Mouse (Mus musculus): ENCODE data around the gene Gps2.
"Not testable (repeated sequence)": the region's sequence is repeated elsewhere in the genome, so short reads cannot be mapped to it uniquely, and the experiment has no call there.

The Gps2 gene

GRCm38 (mm10) chr11:69937834-69938233, 24.1 kb downstream of the Gps2 start:
- no peak for DNase-seq

- DNase-seq: no peak
These were observed 24.8 kb downstream of the Gps2 start for GRCm38 (mm10) chr11:69938401-69938979.

- no peak for DNase-seq
These were observed 25.5 kb downstream of the Gps2 start for GRCm38 (mm10) chr11:69939181-69939580.

GRCm38 (mm10) chr11:69939731-69940130, 26.0 kb downstream of the Gps2 start:
- DNase-seq: no peak

- no peak for DNase-seq
These were observed 27.3 kb downstream of the Gps2 start for GRCm38 (mm10) chr11:69940962-69941361.

GRCm38 (mm10) chr11:69945216-69945615, 31.5 kb downstream of the Gps2 start:
- DNase-seq: no peak

- no peak for DNase-seq
These were observed 32.6 kb downstream of the Gps2 start for GRCm38 (mm10) chr11:69945997-69946891.

GRCm38 (mm10) chr11:69947337-69948065, 33.8 kb downstream of the Gps2 start:
- no peak for DNase-seq

- DNase-seq: peak; percentile 97
These were observed 34.5 kb downstream of the Gps2 start, which contains the start of gene Slc2a4 for GRCm38 (mm10) chr11:69948066-69948762. Gene Slc2a4, minus strand, starts transcription at chr11:69948188.

GRCm38 (mm10) chr11:69948763-69949150, 35.1 kb downstream of the Gps2 start:
- DNase-seq: peak; percentile 88

- DNase-seq: peak; percentile 51
These were observed 37.2 kb downstream of the Gps2 start for GRCm38 (mm10) chr11:69950807-69951459.

GRCm38 (mm10) chr11:69952274-69952673, 38.6 kb downstream of the Gps2 start:
- DNase-seq: no peak

GRCm38 (mm10) chr11:69953267-69953915, 39.7 kb downstream of the Gps2 start:
- DNase-seq: no peak

GRCm38 (mm10) chr11:69955618-69956017, 41.9 kb downstream of the Gps2 start:
- not testable (repeated sequence) for DNase-seq

GRCm38 (mm10) chr11:69956218-69956617, 42.5 kb downstream of the Gps2 start:
- peak; percentile 33 for DNase-seq

- no peak for DNase-seq
These were observed 46.9 kb downstream of the Gps2 start for GRCm38 (mm10) chr11:69960616-69961015.

- no peak for DNase-seq
These were observed 48.2 kb downstream of the Gps2 start for GRCm38 (mm10) chr11:69961841-69962240.

- no peak for DNase-seq
These were observed 51.1 kb downstream of the Gps2 start, which contains the start of gene Cldn7 for GRCm38 (mm10) chr11:69964650-69965270. Gene Cldn7, plus strand, starts transcription at chr11:69964779.

GRCm38 (mm10) chr11:69965271-69966005, 51.8 kb downstream of the Gps2 start:
- no peak for DNase-seq

Data from thymus, postnatal 14 days (tissue).